Mouse (Mus musculus) c-Kit-negative CD71-positive TER-119-positive erythroid progenitor cells, embryonic 14.5 days (primary cell): Measurements from ENCODE around the gene Samsn1.

ENCODE experiments used
- DNase-seq: peaks from one replicate; pipeline ENCODE4 v3.0.0-alpha.2; 2013; ENCODE audit warnings: low read depth, low spot score

Samsn1 gene

DNA sequence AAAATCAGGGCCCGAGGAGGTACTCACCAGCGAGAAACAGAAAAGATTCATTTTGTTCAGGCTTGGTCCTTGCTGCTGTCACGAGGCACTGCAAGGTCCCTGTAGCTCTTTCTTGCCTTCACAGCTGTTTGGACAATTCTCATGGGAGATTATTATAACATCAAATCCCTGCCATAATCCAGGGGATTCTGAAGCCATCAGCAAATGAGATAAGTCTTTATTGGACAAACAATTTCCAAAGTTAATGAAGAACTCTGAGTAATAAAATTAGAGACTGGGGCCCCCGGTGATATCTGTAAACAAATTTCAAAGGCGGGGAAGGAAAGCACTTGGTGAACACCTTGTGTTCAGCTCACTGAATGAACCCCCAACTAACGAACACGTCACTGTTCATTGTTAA lies at the start of gene Samsn1:
Gene Samsn1 (minus strand): TSS at position 101 of the 400 bp plus-strand sequence.
- DNase-seq: no peak

GRCm38 (mm10) chr16:76066082-76066635 lies 44.1 kb upstream of the Samsn1 start:
- DNase-seq: no peak

DNA sequence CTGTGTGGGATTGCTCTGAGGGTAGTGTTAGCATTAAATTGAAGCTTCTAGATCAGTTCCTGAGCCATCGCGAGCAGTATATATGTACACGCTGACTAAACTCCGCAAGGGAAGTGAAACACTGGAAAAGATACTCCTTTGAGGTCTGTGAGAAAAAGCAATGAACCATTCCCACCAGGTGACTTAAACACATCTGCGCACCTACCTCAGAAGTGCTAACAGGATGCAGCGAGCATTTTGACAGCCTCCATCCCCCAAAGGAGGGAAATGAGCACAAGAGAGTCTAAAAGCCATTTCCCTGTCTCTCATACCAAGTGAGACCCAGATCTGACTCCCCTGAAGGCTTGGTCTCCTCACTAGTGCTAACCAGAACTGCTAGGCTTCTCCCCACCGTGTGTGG lies 32.9 kb upstream of the Samsn1 start:
- no peak for DNase-seq

GRCm38 (mm10) chr16:76054079-76054478 lies 32.0 kb upstream of the Samsn1 start:
- no peak for DNase-seq

DNA sequence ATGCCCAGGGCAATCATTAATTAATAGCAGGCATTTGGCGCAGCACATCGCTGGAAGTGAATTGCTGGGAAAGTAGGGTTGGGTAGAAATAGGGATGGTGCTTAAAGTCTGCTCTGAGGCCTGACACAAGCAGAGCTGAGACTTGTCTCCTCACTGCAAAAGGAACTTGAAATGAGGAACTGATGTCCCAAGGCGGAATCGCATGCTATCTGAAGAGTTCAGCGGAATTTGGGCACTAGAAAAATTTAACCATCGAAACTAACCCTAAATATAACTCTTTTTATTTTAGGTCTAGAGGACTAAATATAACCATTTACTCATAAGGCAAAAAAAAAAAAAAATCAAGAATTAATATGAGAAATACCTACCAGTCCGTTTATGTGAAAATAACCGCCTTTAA lies 31.5 kb upstream of the Samsn1 start:
- no peak for DNase-seq

- no peak for DNase-seq
These were observed 25.0 kb upstream of the Samsn1 start for GRCm38 (mm10) chr16:76047066-76047465.

GRCm38 (mm10) chr16:76040319-76040945 lies 18.4 kb upstream of the Samsn1 start:
- no peak for DNase-seq

GRCm38 (mm10) chr16:76019164-76019563 lies 2.9 kb downstream of the Samsn1 start:
- no peak for DNase-seq

DNA sequence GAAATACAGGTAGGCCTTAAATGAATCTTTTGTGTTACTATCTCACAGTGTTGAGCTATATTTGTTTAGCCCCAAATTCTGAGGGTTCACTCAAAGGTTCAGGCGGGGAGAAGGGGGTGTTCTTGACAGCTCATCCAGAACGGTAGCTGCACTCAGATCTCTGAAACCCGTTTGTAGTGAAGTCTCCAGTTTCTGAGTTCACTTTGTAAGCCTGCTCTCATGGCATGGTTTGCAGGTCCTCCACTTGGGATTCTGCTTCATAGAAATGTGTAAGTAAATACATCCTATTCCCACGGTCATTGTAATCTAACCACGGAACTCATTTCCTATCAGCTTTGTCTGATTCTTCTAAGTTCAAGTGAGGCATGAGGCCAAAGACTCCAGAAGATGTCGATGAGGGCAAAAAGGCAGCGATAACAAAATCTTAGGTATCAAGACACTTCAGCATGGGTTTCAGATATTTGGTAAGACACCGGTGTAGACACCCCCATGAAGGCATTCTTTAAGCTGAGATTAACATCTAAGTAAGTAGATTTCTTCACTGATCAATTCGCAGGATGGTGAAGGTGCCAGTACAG lies 18.2 kb downstream of the Samsn1 start:
- no peak for DNase-seq

GRCm38 (mm10) chr16:76002870-76003572 lies 19.1 kb downstream of the Samsn1 start:
- no peak for DNase-seq

DNA sequence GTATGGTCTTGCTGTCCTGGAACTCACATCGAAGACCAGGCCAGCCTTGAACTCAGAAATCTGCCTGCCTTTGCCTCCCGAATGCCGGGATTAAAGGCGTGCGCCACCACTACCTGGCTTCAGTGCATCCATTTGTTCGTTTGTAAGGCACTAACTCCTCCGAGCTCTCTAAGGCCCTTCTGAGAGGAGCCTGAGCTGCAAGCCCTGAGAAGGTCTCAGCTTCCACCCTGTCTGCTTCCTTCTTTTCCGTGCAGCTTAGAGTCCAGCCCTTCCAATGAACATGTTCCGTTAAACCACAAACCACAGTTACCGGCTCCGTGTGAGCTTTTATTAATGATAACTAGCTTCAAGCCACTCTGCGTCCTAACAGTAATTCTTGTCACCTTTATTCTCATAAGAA lies 19.8 kb downstream of the Samsn1 start:
- no peak for DNase-seq

- DNase-seq: no peak
These were observed 20.3 kb downstream of the Samsn1 start for GRCm38 (mm10) chr16:76001788-76002187.

- DNase-seq: no peak
These were observed 22.0 kb downstream of the Samsn1 start for GRCm38 (mm10) chr16:76000127-76000526.

DNA sequence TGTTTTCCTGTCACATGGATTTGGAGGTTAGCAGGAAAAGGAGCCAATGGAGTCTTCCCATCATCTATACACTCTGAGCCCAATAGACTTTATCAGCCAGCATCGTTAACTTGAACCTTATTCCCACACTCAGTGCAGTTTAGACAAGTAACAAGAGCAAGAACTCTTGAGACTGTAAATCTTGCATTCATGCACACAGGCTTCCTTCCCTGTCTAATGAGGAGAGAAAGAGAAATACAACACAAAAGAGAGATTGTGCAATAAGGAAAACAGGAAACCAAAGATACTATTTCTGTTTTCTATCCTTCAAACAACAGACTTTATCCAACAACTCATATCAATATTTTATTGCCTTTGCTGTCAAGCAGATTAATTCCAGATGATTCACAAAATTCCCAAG lies 31.9 kb downstream of the Samsn1 start:
- DNase-seq: no peak

DNA sequence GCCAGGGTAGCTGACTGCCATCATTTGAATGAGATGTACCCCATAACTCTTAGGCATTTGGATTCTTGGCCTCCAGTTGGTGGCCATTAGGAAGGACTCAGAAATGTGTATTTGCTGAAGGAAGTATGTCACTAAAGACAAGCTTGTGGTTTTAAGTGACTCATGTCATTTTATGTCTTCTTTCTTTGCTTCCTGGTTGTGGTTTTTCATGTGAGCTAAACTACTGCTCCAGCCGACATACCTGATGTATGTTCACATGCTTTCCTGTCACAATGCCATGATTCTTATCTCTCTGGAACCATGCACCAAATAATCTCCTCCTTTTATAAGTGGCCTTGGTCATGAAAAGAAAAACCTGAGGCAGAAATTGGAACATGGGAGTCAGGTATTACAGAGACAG lies 38.2 kb downstream of the Samsn1 start:
- DNase-seq: no peak

- DNase-seq: no peak
These were observed 42.7 kb downstream of the Samsn1 start for GRCm38 (mm10) chr16:75979381-75979780.

DNA sequence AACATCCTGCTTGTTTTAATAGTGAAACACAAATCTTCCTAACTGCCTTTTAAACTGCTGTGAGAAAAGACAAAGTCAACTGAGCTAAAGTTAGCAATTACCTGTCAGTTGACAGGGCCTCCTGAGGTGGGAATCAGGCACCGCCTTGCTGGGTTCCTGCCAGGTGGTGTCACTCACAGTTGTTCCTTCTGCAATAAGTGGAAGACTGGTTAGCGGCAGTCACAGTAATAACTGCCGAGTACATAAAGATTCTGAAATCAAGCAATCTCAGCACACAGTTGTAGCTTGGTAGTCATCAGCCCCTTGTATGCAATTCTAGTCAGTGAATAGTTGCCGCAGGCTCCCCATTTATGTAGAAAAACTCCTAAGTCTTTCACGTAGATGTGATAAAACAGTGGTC lies 44.3 kb downstream of the Samsn1 start:
- DNase-seq: no peak

DNA sequence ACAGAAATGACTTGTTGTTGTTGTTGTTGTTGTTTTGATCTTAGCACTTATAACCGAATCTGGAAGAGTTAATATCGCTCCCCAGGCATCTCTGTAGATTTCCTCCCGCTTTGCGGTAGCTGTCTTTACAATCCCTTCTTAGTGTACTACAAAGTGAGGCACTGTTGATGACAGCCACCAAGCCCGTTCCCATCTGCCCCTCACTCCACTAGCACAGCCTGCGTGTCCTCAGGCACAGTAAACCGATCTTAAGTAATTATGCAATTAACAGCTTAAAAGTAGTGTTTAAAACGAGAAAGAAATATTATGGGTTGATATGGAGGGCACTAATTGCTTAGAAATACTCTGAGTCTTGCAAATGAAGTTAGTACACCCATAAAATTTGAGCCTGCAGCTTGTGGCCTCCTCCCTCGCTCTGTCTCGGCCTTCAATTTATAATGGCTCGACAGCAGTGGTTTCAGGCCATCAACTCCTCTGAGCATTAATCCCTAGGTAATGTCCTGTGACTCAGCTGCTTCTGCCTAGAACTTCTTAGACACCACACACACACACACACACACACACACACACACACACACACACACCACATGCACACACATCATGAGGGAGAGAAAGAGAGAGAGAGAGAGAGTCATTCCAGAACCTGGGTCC lies 46.3 kb downstream of the Samsn1 start:
- no peak for DNase-seq

- DNase-seq: no peak
These were observed 51.6 kb downstream of the Samsn1 start for GRCm38 (mm10) chr16:75970266-75970998.

- no peak for DNase-seq
These were observed 60.1 kb downstream of the Samsn1 start for GRCm38 (mm10) chr16:75962021-75962420.

DNA sequence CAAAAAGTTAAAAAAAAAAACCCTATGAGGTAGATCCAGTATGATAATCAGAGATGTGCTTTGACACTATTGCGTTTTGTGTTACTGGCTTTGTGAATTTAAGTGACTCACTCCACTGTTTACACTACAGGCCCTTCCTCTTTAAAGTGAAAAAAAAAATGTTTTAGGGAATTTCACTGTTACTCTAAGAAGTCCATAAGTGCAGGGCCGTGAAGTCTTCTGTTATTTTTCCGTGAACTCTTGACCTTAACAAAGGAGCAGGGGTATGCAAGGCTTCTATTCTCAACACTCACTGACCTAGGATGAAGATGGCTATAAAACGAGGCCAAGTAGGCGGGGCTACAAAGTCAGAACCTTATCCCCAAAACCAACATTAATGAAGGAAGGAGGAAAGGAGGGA lies 60.6 kb downstream of the Samsn1 start:
- DNase-seq: no peak

- no peak for DNase-seq
These were observed 61.0 kb downstream of the Samsn1 start for GRCm38 (mm10) chr16:75961036-75961435.
